Comparison of ENCODE assay signal across 30 mouse cellular contexts in genomic region chr11:82194980-82195379, GRCm38 (mm10).
DNase-seq lines count a peak whose midpoint lies in the region; ATAC-seq and TF ChIP-seq lines count a peak whose summit lies in the region.
"Had no signal": no experiment of that assay in that cellular context is flagged by ENCODE, and none has a peak within 500 bp of the region (broad histone marks: within the 10 kb centered on the region; RNA-seq: fewer than 3 reads in every experiment).

No protein-coding gene starts in this region.

- no peak overlapping the region for H3K4me3 ChIP-seq in kidney, adult 2 months (ENCODE audit: insufficient read depth, low read depth, low read length)
- no peak overlapping the region for H3K4me3 ChIP-seq in hindbrain, embryonic 10.5 days
- H3K4me3 ChIP-seq: heart, embryonic 10.5 days; heart, embryonic 15.5 days; hindbrain, embryonic 13.5 days had no signal

- DNase-seq in thymus, postnatal 0 days (ENCODE audit: low spot score), result peak; percentile 25
- no peak for DNase-seq in thymus, adult 18-20 months
- peak; percentile 64 for DNase-seq in NIH3T3 (ENCODE audit: low read depth)
- peak; percentile 40 for DNase-seq in thymus, postnatal 4 days
- DNase-seq in kidney, adult 2 months, result no peak
- no peak for DNase-seq in hindbrain, embryonic 10.5 days (ENCODE audit: low spot score)
- no peak for DNase-seq in urinary bladder, adult 18-20 months (ENCODE audit: low spot score in 2 of 2)
- DNase-seq: adrenal gland, postnatal 10 days; B cell, adult 2 months; cerebellum, adult 11 months; cerebellum, adult 9-10 months; cerebellum, postnatal 36 days; gastrocnemius, postnatal 25 days; heart, adult 11 months; kidney, adult 11 months; kidney, postnatal 4 days; liver; lung, adult 2 months; lung, postnatal 10 days; midbrain, embryonic 14.5 days; right cerebral cortex, postnatal 25 days; spleen, adult 18-20 months had no signal

- ATAC-seq in hematopoietic stem cell, adult 5-6 weeks (replicated peaks in 1 of 2; ENCODE audit: insufficient read depth in 1 of 2, low FRiP score in 2 of 2, low TSS enrichment in 1 of 2, low read depth in 1 of 2, poor library complexity in 2 of 2, severe bottlenecking in 2 of 2), result peak; percentile 46 to 51; a peak in 3 of 4 replicates
- ATAC-seq: forebrain, embryonic 14.5 days had no signal

- H3K27ac ChIP-seq in kidney, adult 2 months (ENCODE audit: insufficient read depth, low read depth, low read length), result no peak overlapping the region
- no peak overlapping the region for H3K27ac ChIP-seq in hindbrain, embryonic 10.5 days
- H3K27ac ChIP-seq: heart, embryonic 10.5 days; heart, embryonic 15.5 days; hindbrain, embryonic 13.5 days; liver, embryonic 14.5 days; macrophage; stomach, postnatal 0 days had no signal

- H3K4me1 ChIP-seq in kidney, adult 2 months (ENCODE audit: control insufficient read depth, insufficient read depth, low read length), result no peaks in the 10 kb centered on the region
- no peaks in the 10 kb centered on the region for H3K4me1 ChIP-seq in hindbrain, embryonic 10.5 days (replicated peaks)
- H3K4me1 ChIP-seq: heart, embryonic 10.5 days; heart, embryonic 15.5 days had no signal

- TF ChIP-seq CTCF in kidney, adult 2 months (conservative IDR thresholded peaks at IDR 0.05; ENCODE audit: insufficient read depth, insufficient read length, low read depth, low read length), result no peak

- no peak for TF ChIP-seq POLR2A in kidney, adult 2 months (IDR thresholded peaks at IDR 0.05; ENCODE audit: low read depth, low read length)

- WGBS in kidney, adult 2 months, result 31% methylated on average over 2 of the region's 2 CpGs
- WGBS in hindbrain, embryonic 10.5 days, result 71% methylated on average over 2 of the region's 2 CpGs

- H3K27me3 ChIP-seq in kidney, adult 2 months (replicated peaks; ENCODE audit: control insufficient read depth, insufficient read depth, low read length), result no peaks in the 10 kb centered on the region
- no peaks in the 10 kb centered on the region for H3K27me3 ChIP-seq in hindbrain, embryonic 10.5 days (ENCODE audit: insufficient read depth, poor library complexity, severe bottlenecking)
- H3K27me3 ChIP-seq: hindbrain, embryonic 13.5 days had no signal

- H3K36me3 ChIP-seq in kidney, adult 2 months (ENCODE audit: control insufficient read depth, insufficient read depth, low read length), result no peaks in the 10 kb centered on the region
- H3K36me3 ChIP-seq in hindbrain, embryonic 10.5 days, result no peaks in the 10 kb centered on the region
- H3K36me3 ChIP-seq: heart, embryonic 10.5 days; heart, embryonic 15.5 days; hindbrain, embryonic 13.5 days had no signal

- H3K9me3 ChIP-seq in hindbrain, embryonic 10.5 days, result no peaks in the 10 kb centered on the region
- H3K9me3 ChIP-seq: heart, embryonic 10.5 days; heart, embryonic 15.5 days; hindbrain, embryonic 13.5 days had no signal

Comparison
In these comparisons a context has a peak if more than half of its experiments do, and no peak if none do; other contexts are left out.
1. DNase-seq: peak in thymus, postnatal 0 days (single experiment), NIH3T3 (single experiment) and thymus, postnatal 4 days (single experiment); none in thymus, adult 18-20 months (0 of 2), kidney, adult 2 months (single experiment), hindbrain, embryonic 10.5 days (single experiment) and urinary bladder, adult 18-20 months (0 of 2).